In the genomic region with DNA sequence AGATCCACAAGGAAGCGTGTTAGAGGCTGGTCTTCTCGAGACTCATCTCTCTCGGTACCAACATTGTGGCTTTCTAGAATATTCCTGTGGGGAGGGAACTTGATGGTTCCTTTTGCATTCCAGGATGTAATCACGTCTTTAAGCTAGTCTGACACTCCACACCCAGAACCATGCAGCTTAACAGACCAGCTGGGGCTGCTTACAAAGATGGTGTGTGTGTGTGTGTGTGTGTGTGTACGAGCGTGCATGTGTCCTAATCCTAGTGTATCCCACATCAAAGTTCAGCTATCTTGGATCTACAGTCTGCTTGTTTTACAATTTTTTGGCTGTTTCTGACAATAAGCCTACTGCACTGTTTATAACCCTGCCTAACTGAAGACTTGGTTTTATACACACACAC, we compare ENCODE assay signal across 12 mouse cellular contexts.
"Had no signal": no experiment of that assay in that cellular context is flagged by ENCODE, and none has a peak within 500 bp of the region (broad histone marks: within the 10 kb centered on the region; RNA-seq: fewer than 3 reads in every experiment).

No protein-coding gene starts in this region.

- H3K4me2 ChIP-seq: intestine, embryonic 15.5 days; kidney, embryonic 15.5 days; midbrain, embryonic 11.5 days had no signal

- ATAC-seq: intestine, embryonic 15.5 days had no signal

- DNase-seq: kidney, adult 18-20 months; kidney, postnatal 14 days; left cerebral cortex, postnatal 4 days; lung, adult 18-20 months; lung, postnatal 36 days; right cerebral cortex, postnatal 14 days; thymus, adult 18-20 months; thymus, postnatal 14 days had no signal

- H3K9ac ChIP-seq: intestine, embryonic 15.5 days; kidney, embryonic 15.5 days; liver, embryonic 14.5 days had no signal

- H3K27me3 ChIP-seq: intestine, embryonic 15.5 days; kidney, embryonic 15.5 days had no signal

- H3K36me3 ChIP-seq: intestine, embryonic 15.5 days; kidney, embryonic 15.5 days had no signal

- H3K27ac ChIP-seq: intestine, embryonic 15.5 days; kidney, embryonic 15.5 days; liver, embryonic 14.5 days had no signal

- H3K4me3 ChIP-seq: intestine, embryonic 15.5 days; kidney, embryonic 15.5 days had no signal

- H3K9me3 ChIP-seq: intestine, embryonic 15.5 days; kidney, embryonic 15.5 days had no signal
